Mouse (Mus musculus) Muller cell, postnatal 12 days (primary cell): ENCODE data around the gene Stxbp6.

ENCODE experiments used
- DNase-seq: peaks from one replicate; pipeline ENCODE4 v3.0.0-alpha.2; 2015; ENCODE audit errors: inconsistent ontology term

Gene Stxbp6

GRCm38 (mm10) chr12:45074611-45075342 is at the start of gene Stxbp6:
Gene Stxbp6 (minus strand): TSS chr12:45074709.
- peak; percentile 86 for DNase-seq

GRCm38 (mm10) chr12:45102954-45103353 is 28.4 kb upstream of the Stxbp6 start:
- DNase-seq: peak; percentile 56

GRCm38 (mm10) chr12:45093732-45094131 is 19.2 kb upstream of the Stxbp6 start:
- peak; percentile 80 for DNase-seq

DNA sequence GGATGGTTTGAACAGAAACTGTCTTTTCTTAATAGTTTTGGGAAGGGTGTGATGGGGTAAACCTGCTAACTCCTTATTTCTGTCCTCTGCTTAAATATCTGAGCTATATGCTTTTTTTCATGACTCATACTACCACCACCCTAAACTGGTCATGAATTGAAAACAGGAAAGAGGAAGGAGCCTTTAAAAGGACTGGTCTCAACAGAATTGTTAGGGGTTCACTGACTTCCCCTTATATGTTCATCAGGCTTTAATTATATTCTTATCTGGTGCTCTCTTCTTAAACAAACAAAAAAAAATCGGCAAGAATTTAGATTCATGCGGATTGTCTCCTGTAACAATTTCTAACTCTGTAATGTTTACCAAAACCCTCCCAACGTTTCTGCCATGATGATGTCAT is 17.9 kb upstream of the Stxbp6 start:
- DNase-seq: no peak

DNA sequence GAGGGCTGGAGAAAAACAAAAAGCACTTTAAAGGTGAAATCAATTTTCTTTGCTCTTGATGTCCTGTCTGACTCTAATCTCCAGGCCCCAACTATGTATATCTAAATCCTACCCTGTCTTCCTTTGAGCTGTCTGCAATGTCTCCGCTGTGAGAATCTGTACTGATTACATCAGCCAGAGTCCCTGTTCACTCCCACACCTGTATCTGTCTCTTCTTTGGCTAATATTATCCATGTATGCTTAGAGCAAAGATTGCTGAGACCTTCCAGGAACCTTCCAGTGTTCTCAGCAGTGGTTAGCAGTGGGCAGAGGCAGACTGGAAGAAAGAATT is 8.6 kb upstream of the Stxbp6 start:
- no peak for DNase-seq

- DNase-seq: no peak
Measured at GRCm38 (mm10) chr12:45082379-45083144, 8.1 kb upstream of the Stxbp6 start.

DNA sequence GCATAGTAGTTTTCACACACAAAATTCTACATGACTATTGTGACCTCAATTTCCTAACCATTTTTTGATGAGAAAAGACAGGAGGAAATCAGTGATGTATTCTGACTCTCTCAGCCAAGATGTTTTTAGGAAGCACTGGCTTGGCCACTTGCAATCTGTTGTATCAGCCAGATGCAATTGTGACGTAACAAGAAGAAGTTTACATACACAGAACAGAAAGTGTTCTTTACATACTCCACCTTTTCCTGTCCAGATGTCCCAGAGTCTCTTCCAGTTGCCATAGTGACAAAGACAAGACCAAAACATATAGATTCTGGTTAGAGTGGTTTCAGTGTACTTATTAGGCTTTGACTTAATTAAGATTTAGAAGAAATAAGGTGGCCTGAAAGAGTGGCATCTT is 7.1 kb upstream of the Stxbp6 start:
- no peak for DNase-seq

GRCm38 (mm10) chr12:45080753-45081122 is 6.2 kb upstream of the Stxbp6 start:
- no peak for DNase-seq

- DNase-seq: no peak
Measured at GRCm38 (mm10) chr12:45080036-45080752, 5.7 kb upstream of the Stxbp6 start.

DNA sequence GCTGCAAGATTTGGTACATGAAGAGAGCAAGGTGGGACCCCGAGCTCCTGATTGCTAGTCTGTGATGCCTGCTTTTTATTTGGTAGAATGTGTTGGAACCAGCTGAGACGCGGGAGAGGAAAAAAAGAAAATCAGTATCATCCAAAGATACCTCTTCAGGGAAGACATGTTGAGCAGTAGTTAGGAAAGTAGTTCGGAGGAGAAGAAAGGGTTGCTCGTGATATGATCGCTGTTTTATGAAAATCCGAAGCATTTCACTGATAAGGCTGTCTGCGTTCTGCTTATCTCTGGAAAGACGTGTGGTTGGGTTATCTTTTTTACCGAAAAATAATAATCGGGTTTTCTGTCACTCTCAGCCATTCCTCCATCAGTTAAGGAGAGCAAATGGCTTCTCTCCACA is 1.1 kb upstream of the Stxbp6 start:
- no peak for DNase-seq

- DNase-seq: peak; percentile 92
Measured at GRCm38 (mm10) chr12:45074042-45074601, 387 bp downstream of the Stxbp6 start.

DNA sequence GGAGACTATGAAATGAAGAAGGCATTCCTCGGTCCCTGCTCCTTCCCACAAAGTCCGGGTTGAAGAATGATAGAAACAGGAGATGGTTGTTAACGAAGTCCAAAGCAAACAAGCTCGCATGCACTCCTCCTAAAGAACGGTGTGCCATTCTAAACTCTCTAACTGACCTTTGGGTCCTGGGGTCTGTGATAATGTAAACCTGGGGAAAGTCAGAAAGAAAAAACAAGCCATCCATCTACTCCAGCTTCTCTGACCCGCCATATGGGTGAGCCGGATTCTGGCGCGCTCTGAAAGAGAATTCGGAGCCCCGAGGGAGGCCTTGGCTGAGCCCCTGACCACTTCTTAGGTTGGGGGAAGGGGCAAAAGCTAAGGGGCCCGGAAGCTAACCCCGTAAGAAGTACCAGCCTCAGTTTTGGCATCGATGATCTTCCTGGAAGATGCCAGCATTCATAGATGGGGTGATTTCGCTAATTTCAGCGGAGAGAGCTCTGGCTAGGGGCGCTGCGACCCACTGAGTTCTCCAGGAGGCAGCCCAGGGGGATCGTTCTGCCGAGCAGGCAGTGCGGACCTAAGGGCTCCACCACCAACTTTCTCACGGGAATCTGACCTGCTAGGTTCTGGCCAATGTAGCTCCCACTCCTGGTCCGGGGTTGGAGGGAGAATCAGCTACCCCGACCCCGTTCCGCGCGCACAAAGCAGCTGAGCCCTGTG is 1.0 kb downstream of the Stxbp6 start:
- DNase-seq: no peak

GRCm38 (mm10) chr12:45072185-45072584 is 2.3 kb downstream of the Stxbp6 start:
- peak; percentile 32 for DNase-seq

DNA sequence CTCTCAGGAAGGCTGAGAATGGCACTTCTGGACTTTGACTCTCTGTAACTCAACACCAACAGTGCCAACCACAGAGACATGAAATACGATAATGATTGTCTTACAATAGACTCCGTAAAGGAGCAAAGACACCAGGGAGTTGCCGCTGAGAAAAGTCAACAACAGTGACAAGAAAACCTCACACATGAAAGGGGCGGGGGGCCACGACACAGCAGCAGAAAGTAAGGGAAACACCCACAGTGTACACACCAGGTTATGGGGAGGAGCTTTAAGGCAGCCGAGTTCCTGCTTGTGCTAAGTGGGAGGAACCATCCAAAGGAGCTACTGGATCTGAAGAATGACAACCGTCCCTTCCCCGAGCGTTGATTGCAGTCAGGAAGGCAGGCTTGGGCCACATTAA is 4.3 kb downstream of the Stxbp6 start:
- no peak for DNase-seq

DNA sequence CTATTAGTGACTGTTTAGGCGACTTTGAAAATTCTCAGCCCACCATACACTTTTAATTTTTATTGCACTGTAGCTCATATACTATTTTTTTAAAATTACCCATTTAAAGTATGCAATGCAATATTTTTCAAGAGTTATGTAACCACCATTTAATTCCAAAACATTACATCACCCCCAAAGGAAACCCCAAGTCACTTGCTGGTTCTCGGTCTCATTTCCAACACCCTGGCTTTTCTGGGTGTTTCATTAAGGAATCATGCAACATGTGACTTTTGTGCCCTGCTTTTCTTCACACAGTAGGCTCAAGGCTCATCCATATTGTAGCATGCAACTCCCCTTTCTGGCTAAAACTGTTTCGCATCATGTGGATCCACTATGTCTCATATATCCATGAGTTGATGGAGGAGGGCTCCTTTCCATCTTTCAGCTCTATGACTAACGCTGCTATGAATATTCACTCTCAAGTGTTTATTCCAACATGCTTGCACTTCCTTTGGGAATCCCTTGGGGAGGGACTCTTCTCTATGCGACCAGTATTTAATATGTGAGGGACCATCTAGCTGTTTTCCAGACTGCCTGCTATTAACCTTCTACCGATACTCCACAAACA is 6.3 kb downstream of the Stxbp6 start:
- no peak for DNase-seq

GRCm38 (mm10) chr12:45067686-45068085 is 6.8 kb downstream of the Stxbp6 start:
- peak; percentile 58 for DNase-seq

DNA sequence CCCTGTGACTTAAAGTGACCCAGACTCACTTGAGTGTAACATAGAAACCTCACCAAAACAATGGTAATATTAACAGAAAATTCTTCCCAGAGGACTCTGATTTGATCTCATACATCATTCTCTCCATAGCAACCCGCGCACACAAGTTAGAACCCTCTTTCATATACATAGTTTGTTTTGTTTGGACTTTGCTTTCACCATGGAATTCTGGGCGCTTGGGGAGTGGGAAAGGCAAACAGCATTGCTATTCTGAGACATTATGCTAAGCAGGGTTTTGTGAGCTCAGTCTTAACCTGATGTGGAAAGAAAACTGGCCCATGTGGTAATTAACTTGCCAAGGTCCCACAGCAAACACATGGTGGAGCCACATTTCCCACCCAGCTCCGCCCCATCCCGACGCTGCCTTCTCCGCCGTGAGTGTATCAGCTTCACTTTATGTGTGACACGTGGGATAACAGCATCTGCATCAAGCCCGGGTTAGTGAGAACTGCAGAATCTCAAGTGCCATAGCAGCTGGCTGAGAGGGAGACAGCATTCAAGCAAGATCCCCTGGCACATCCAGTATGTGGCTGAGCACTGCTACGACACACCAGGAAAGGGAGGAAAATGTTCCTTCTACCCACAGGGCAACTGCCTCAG is 7.3 kb downstream of the Stxbp6 start:
- no peak for DNase-seq

DNA sequence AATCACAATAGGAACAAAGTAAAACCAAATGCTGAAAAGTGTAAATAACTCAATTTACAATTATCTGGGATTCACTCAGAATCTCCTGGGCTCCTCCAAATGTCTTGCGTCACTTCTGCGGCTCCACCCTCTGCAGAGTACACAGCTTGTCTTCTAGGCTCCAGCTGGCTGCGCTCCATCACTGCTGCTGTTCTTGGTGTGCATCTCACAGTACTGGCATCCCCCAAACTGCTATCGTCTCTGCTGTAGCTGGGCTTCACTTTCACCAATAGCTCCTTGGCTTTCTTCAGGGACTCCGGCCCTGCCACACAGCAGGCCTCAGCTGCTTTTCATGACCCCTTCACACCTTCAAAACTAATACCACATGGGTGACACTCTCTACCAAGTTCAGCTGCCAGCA is 10.9 kb downstream of the Stxbp6 start:
- no peak for DNase-seq

DNA sequence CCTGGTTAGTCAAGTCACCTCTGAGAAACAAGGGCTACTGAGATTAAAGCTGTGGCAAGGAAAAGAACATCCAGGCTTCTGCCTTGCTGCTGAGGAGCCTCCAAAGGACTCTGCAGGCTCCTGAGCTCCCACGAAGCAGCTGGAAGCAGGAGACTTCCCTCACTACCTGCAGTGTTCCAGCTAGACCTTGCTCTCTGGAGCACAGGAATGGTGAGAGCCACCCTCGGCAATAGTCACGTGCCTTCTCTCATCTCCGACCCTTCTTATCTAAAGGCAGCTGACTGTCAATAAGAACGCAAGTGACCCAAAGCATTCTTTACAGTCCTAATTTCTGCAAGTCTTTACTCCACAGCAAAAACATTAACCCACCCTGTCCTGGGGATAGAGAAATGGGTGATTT is 13.2 kb downstream of the Stxbp6 start:
- no peak for DNase-seq

- DNase-seq: no peak
Measured at GRCm38 (mm10) chr12:45060804-45061203, 13.7 kb downstream of the Stxbp6 start.

DNA sequence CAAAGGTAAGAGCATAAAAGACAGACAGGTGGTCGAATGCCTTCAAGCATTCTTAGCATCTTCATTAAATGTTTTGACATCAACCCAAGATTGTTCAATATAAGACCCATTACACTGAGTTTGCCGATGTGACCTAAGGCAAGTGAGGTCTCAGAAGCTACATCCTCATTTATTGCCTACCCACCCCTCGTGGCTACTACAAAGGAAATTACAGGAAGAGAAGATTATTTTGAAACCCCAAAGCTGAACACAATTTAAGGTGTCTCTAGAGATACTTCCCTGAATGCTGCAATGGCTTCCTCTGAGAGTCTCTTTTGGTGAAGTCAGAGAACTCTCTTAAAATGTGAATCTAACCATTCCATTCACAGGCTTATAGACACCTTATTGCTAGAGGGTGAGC is 16.5 kb downstream of the Stxbp6 start:
- no peak for DNase-seq
